30 mouse cellular contexts compared by ENCODE assay signal in the genomic region with DNA sequence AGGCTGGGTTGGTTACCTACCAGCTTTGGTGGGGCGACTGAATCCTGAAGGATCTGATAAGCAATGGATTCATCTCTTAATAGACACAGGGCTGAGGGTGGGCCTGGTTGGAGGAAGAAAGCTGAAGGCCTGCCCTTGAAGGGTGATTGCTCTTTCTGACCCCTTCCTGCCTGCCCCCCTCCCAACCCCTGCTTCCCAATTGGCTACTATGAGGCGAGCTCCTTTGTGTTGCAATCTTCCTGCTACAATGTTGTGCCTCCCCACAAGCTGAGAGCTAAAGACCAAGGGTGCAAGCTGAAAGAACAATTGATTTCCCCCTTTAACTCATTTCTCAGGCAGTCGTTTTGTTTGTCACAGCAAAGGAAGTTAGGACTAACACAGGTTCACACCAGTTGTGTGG.
DNase-seq lines count a peak whose midpoint lies in the region; ATAC-seq lines count a peak whose summit lies in the region.
"Had no signal": no experiment of that assay in that cellular context is flagged by ENCODE, and none has a peak within 500 bp of the region (broad histone marks: within the 10 kb centered on the region; RNA-seq: fewer than 3 reads in every experiment).

No protein-coding gene starts in this region.

- 71% methylated on average over 3 of the region's 3 CpGs for WGBS in midbrain, embryonic 11.5 days
- 60% methylated on average over 3 of the region's 3 CpGs for WGBS in midbrain, embryonic 10.5 days

- H3K4me1 ChIP-seq in midbrain, embryonic 11.5 days (ENCODE audit: control insufficient read depth, insufficient read depth, low read length), result peaks cover 7% of the 10 kb centered on the region
- peaks cover 26% of the 10 kb centered on the region for H3K4me1 ChIP-seq in midbrain, embryonic 10.5 days
- peaks cover 27% of the 10 kb centered on the region for H3K4me1 ChIP-seq in brown adipose tissue, adult 24 weeks (ENCODE audit: control insufficient read depth, insufficient read depth, insufficient read length, low read length)

- H3K27me3 ChIP-seq in midbrain, embryonic 11.5 days (ENCODE audit: control insufficient read depth, insufficient read depth, low read length), result no peaks in the 10 kb centered on the region
- H3K27me3 ChIP-seq in midbrain, embryonic 10.5 days (ENCODE audit: low read depth, poor library complexity, severe bottlenecking), result peaks cover 16% of the 10 kb centered on the region
- H3K27me3 ChIP-seq: CH12.LX had no signal

- peak; percentile 45 for DNase-seq in midbrain, embryonic 11.5 days (ENCODE audit: low spot score, missing footprints)
- no peak for DNase-seq in midbrain, embryonic 10.5 days (ENCODE audit: low spot score)
- DNase-seq in 416B (ENCODE audit: low read depth), result peak; percentile 3
- DNase-seq in cerebellum, postnatal 4 days (ENCODE audit: low spot score in 2 of 2), result no peak
- no peak for DNase-seq in left cerebral cortex, adult 9 months (ENCODE audit: low spot score in 2 of 2)
- DNase-seq: adrenal gland, adult 8-10 months; adrenal gland, postnatal 14 days; adrenal gland, postnatal 36 days; B cell, adult 2 months; cerebellum, adult 11 months; cerebellum, adult 18-20 months; cerebellum, adult 8-10 months; cerebellum, adult 9-11 months; cerebellum, postnatal 14 days; cerebellum, postnatal 36 days; embryo, embryonic 11 days had no signal

- H3K36me3 ChIP-seq in midbrain, embryonic 11.5 days (ENCODE audit: control insufficient read depth, insufficient read depth, low read length), result no peaks in the 10 kb centered on the region
- no peaks in the 10 kb centered on the region for H3K36me3 ChIP-seq in midbrain, embryonic 10.5 days
- H3K36me3 ChIP-seq: embryonic facial prominence, embryonic 13.5 days; embryonic facial prominence, embryonic 15.5 days; forebrain, embryonic 10.5 days; forebrain, embryonic 12.5 days; G1E had no signal

- no peak overlapping the region for H3K4me3 ChIP-seq in midbrain, embryonic 11.5 days (ENCODE audit: low read depth, low read length)
- no peak overlapping the region for H3K4me3 ChIP-seq in midbrain, embryonic 10.5 days
- no peak overlapping the region for H3K4me3 ChIP-seq in brown adipose tissue, adult 24 weeks (ENCODE audit: insufficient read depth, low read depth, low read length)
- H3K4me3 ChIP-seq: embryonic facial prominence, embryonic 13.5 days; embryonic facial prominence, embryonic 15.5 days; erythroblast, embryonic 14.5 days; forebrain, embryonic 10.5 days; forebrain, embryonic 12.5 days had no signal

- no peak overlapping the region for H3K4me2 ChIP-seq in midbrain, embryonic 11.5 days
- H3K4me2 ChIP-seq: embryonic facial prominence, embryonic 13.5 days; embryonic facial prominence, embryonic 15.5 days; forebrain, embryonic 12.5 days had no signal

- ATAC-seq in midbrain, embryonic 11.5 days (ENCODE audit: low FRiP score), result no peak
- peak; percentile 60; the same call in 1 of the 2 replicates for ATAC-seq in megakaryocyte progenitor cell, adult 5-6 weeks (replicated peaks; ENCODE audit: poor library complexity)
- ATAC-seq: activated CD4-positive, CD25-positive, alpha-beta regulatory T cell, adult 4 months; CD4-positive, CD25-positive, alpha-beta regulatory T cell, adult 4 months; forebrain, embryonic 14.5 days; forebrain, embryonic 16.5 days; Patski had no signal

- no peak overlapping the region for H3K27ac ChIP-seq in midbrain, embryonic 11.5 days (ENCODE audit: low read depth, low read length)
- H3K27ac ChIP-seq in midbrain, embryonic 10.5 days (replicated peaks), result no peak overlapping the region
- H3K27ac ChIP-seq in brown adipose tissue, adult 24 weeks (replicated peaks; ENCODE audit: low read depth, low read length), result peak overlapping the region; percentile 22
- H3K27ac ChIP-seq: embryonic facial prominence, embryonic 13.5 days; embryonic facial prominence, embryonic 15.5 days; forebrain, embryonic 10.5 days; forebrain, embryonic 12.5 days had no signal

- H3K9me3 ChIP-seq in midbrain, embryonic 11.5 days (ENCODE audit: control insufficient read depth, low read length), result no peaks in the 10 kb centered on the region
- H3K9me3 ChIP-seq in midbrain, embryonic 10.5 days (replicated peaks), result no peaks in the 10 kb centered on the region
- H3K9me3 ChIP-seq: embryonic facial prominence, embryonic 13.5 days; embryonic facial prominence, embryonic 15.5 days; forebrain, embryonic 10.5 days; forebrain, embryonic 12.5 days had no signal

- H3K9ac ChIP-seq in midbrain, embryonic 11.5 days (ENCODE audit: low read length), result no peak overlapping the region
- H3K9ac ChIP-seq: embryonic facial prominence, embryonic 13.5 days; embryonic facial prominence, embryonic 15.5 days; forebrain, embryonic 12.5 days had no signal

Comparison
In these comparisons a context has a peak if more than half of its experiments do, and no peak if none do; other contexts are left out.
1. DNase-seq: peak in midbrain, embryonic 11.5 days (single experiment) and 416B (single experiment); none in midbrain, embryonic 10.5 days (single experiment), cerebellum, postnatal 4 days (0 of 2) and left cerebral cortex, adult 9 months (0 of 2).